Mouse (Mus musculus) ES-Bruce4 (cell line): ENCODE results near the gene Amdhd1.

ENCODE experiments used
- CTCF ChIP-seq: IDR thresholded peaks from one replicate; pipeline ENCODE4 v1.8.1; 2011; ENCODE audit warnings: low read depth, low read length
- EP300 ChIP-seq: IDR thresholded peaks from 2 replicates; pipeline ENCODE4 v1.6.1; 2011; ENCODE audit warnings: low read depth, low read length; ENCODE audit not compliant: insufficient read depth
- POLR2A ChIP-seq: IDR thresholded peaks from one replicate; pipeline ENCODE4 v1.8.1; 2011; ENCODE audit warnings: low read length; ENCODE audit not compliant: insufficient read depth

GRCm38 (mm10) chr10:93552596-93552995 is 12.8 kb upstream of the Amdhd1 start:
- TF ChIP-seq CTCF (no peak), POLR2A (no peak), EP300 (no peak)
